Mouse (Mus musculus): Measurements from ENCODE around the gene Gabrr2.

- no peak for TF ChIP-seq CTCF (IDR thresholded peaks at IDR 0.05)
- TF ChIP-seq POLR2A (IDR thresholded peaks at IDR 0.05; ENCODE audit: insufficient read depth, low read depth, low read length): no peak
- TF ChIP-seq EP300 (IDR thresholded peaks at IDR 0.05; ENCODE audit: insufficient read depth, low read depth, low read length): no peak
Observed at GRCm38 (mm10) chr4:33075776-33076524, 13.2 kb downstream of the Gabrr2 start.

Data from heart, adult 2 months (tissue).